Mouse (Mus musculus): Measurements from ENCODE around the gene Tchhl1. TPM values are rescaled to one million over a fixed set of nuclear protein-coding genes. Genes with fewer than 3 reads are reported as not detected.

The Tchhl1 gene
- polyA plus RNA-seq (2012; fragmentation: generic; extraction: Trizol) = not detected

GRCm38 (mm10) chr3:93468561-93468960 lies at the start of gene Tchhl1:
Gene Tchhl1, plus strand, starts transcription at chr3:93468754.

GRCm38 (mm10) chr3:93442030-93442429 lies 26.5 kb upstream of the Tchhl1 start, which contains the start of gene Tchh:
Gene Tchh, plus strand, starts transcription at chr3:93442330.

GRCm38 (mm10) chr3:93520330-93521193 lies 52.0 kb downstream of the Tchhl1 start, which contains the start of gene S100a11:
Gene S100a11, plus strand, starts transcription at chr3:93520488.

Other genes starting within 250 kb of the Tchhl1 start
- gene Flg, start 195.2 kb upstream of the Tchhl1 start, polyA plus RNA-seq (2012; fragmentation: generic; extraction: Trizol) = not detected
- under 1 TPM in 1 of 2 experiments, not detected in 1; under 0.01 TPM for gene Hrnr, start 149.0 kb upstream of the Tchhl1 start, polyA plus RNA-seq (2012; fragmentation: generic; extraction: Trizol)
- gene Rptn, start 75.1 kb upstream of the Tchhl1 start, polyA plus RNA-seq (2012; fragmentation: generic; extraction: Trizol) = not detected
- not detected for gene Tchh, start 26.4 kb upstream of the Tchhl1 start, polyA plus RNA-seq (2012; fragmentation: generic; extraction: Trizol)
- gene S100a11, start 51.7 kb downstream of the Tchhl1 start, polyA plus RNA-seq (2012; fragmentation: generic; extraction: Trizol) = 1,000 to 10,000 TPM; 3,743 to 4,429 TPM
- 1,000 to 10,000 TPM; 1,491 to 2,157 TPM for gene S100a10, start 86.3 kb downstream of the Tchhl1 start, polyA plus RNA-seq (2012; fragmentation: generic; extraction: Trizol)
- gene Tdpoz2, start 183.9 kb downstream of the Tchhl1 start, polyA plus RNA-seq (2012; fragmentation: generic; extraction: Trizol) = not detected
- not detected for gene Tdpoz1, start 207.6 kb downstream of the Tchhl1 start, polyA plus RNA-seq (2012; fragmentation: generic; extraction: Trizol)
- gene Gm37596, start 224.3 kb downstream of the Tchhl1 start, polyA plus RNA-seq (2012; fragmentation: generic; extraction: Trizol) = not detected